Mouse (Mus musculus): Measurements from ENCODE around the gene Thap8. TPM values are rescaled to one million over a fixed set of nuclear protein-coding genes. Genes with fewer than 3 reads are reported as not detected.

Gene Thap8
- polyA plus RNA-seq, 1 experiment from 2014 or later: 0.47 TPM

DNA sequence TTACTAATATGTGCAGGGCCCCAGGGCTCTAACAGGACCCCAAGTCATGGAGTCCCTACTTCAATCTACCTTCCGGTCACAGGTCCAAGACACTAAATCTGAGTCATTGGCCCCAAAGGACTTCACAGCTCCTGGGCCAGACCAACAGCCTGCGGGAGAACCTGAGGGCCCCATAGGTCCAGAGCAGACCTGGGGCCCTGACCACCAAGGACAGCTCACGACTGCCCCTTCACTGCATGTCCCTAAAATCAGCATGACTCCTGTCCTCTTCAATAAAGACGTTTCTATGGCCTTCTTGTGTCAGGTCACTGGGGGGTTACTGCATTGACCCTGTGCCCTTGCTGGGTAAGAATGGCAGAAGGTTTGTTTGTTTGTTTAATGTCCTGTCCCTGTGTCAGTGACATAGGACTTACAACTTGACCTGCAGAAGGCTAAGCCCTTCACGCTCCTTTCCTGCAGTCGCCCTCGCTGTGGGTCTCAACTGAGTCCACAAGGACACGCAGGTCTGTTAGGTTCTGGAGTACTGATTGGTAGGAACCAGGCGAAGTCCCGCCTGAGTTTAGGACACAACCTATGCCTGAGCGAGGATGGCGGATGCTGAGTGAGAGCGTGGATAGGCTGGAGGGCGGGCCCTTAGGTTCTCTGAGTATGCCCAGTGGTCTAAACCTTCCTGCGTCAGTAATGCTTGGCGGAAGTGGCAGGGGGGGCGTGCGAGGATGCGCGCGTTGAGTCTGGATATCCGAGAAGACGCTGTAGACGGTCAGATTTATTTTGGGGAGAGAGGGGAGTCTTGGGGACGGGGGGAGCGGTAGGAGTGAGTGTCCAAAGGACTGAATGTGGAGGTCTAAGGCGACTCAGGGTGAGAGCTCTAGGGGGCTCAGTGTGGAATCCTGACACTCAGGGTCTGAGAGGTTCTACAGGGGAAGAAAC, 28.4 kb downstream of the Thap8 start, which contains the start of gene Alkbh6:
TSS of gene Alkbh6 (plus strand) at position 642 of the 930 bp plus-strand sequence.
- H3K9me3 ChIP-seq: no peaks in the 10 kb centered on the region
- H3K9ac ChIP-seq: peak within 1 kb of the TSS; percentile 81
- peak within 1 kb of the TSS; percentile 84 for H3K27ac ChIP-seq (replicated peaks)
- peak within 1 kb of the TSS; percentile 68 for H3K4me3 ChIP-seq
- peak; percentile 99 for ATAC-seq (ENCODE audit: low read depth)
- WGBS: 3% methylated on average over 27 of the region's 27 CpGs
- H3K4me2 ChIP-seq: peak within 1 kb of the TSS; percentile 91
- H3K36me3 ChIP-seq: peaks cover 63% of the 10 kb centered on the region
- H3K4me1 ChIP-seq (replicated peaks): peaks cover 24% of the 10 kb centered on the region
- H3K27me3 ChIP-seq: no peaks in the 10 kb centered on the region

DNA sequence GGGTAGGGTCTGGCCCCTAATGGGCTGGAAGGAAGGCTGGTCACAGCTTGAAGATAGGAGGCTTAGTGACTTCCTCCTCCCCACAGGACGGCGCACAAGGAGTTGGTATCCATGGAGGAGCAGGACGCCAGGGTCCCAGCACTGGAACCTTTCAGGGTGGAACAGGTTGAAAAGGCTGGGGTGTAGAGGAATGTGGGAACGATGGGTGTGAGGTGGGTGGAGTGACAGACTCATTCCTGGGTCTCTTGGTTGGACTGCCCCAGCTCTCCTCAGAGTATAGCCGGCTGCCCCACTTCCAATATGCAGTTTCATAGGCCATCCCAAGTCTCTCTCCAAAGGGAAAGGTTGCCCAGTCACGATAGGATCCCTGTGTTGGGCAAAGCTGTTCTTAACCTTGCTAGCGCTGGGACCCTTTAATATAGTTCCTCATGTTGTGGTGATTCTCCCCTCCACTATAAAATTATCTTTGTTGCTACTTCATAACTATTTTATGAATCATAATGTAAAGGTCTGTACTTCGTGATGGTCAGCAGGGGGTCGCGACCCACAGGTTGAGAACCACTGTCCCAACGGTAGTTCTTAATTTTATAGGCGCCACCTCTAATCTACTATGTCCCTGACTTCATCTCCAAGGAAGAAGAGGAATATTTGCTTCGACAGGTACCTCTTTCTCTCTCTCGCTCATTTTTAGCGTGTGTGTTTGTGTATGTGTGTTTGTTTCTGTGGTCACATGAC, 29.7 kb downstream of the Thap8 start:
- Histone ChIP-seq H3K4me1 (replicated peaks) (peaks cover 28% of the 10 kb centered on the region), H3K36me3 (peaks cover 60% of the 10 kb centered on the region), H3K4me2 (peak overlapping the region; percentile 91), H3K27me3 (no peaks in the 10 kb centered on the region), H3K4me3 (peak overlapping the region; percentile 68), H3K9me3 (no peaks in the 10 kb centered on the region), H3K27ac (replicated peaks) (no peak overlapping the region), H3K9ac (peak overlapping the region; percentile 81)
- WGBS: 66% methylated on average over 15 of the region's 15 CpGs
- no peak for ATAC-seq (ENCODE audit: low read depth)

DNA sequence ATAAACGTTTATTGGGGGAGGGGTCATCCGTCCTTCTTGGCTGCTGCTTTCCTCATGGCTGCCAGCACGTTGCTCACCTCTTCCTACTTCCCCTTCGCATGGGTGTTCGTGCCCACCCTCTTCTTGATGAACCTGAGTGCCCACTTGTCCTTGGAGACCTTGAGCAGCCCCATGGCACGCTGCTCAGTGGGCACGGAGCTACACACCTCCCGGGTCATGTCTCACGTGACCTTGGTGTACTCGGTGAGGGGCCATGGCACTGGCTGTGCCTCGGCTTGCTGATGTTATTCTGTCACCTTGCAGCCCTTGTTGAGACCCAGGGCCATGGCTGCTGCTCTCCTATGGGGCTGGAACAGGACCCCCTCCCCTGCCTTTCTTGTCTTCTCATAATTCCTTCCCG, 30.2 kb downstream of the Thap8 start:
- ATAC-seq (ENCODE audit: low read depth): no peak
- Histone ChIP-seq H3K4me3 (peak overlapping the region; percentile 68; the same call in 1 of the 2 replicates), H3K36me3 (peaks cover 58% of the 10 kb centered on the region), H3K4me2 (peak overlapping the region; percentile 91), H3K9ac (no peak overlapping the region), H3K27ac (replicated peaks) (no peak overlapping the region), H3K27me3 (no peaks in the 10 kb centered on the region), H3K9me3 (no peaks in the 10 kb centered on the region), H3K4me1 (replicated peaks) (peaks cover 30% of the 10 kb centered on the region)
- WGBS: 90% methylated on average over 12 of the region's 12 CpGs

DNA sequence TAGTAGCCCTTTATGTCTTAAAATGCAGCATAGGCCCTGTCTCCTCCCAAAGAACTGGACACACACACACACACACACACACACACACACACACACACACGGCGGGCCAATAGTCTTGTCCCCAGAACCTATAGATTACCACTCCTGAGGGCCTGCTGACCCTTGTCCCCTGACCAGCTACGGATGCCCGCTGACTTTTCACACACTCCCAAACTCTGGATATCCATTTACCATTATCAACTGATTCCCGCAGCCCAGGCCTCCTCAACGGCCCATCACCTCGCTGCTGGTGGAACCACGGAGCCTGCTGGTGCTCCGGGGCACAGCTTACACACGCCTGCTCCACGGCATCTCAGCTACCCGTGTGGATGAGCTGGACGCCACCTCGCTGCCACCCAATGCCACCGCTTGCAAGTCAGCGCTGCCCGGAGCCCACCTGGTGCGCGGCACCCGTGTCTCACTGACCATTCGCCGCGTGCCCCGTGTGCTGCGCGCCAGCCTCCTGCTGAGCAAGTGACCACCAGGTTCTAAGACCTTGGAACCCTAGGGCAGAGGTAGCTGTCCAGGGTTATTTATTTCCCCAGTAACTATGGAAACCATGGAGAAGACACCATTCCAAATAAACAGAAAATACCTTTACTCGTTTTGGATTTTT, 33.9 kb downstream of the Thap8 start:
- ATAC-seq (ENCODE audit: low read depth): no peak
- H3K4me3 ChIP-seq: no peak overlapping the region
- peaks cover 50% of the 10 kb centered on the region for H3K36me3 ChIP-seq
- WGBS: 50% methylated on average over 27 of the region's 27 CpGs
- no peaks in the 10 kb centered on the region for H3K9me3 ChIP-seq
- no peak overlapping the region for H3K4me2 ChIP-seq
- H3K27ac ChIP-seq (replicated peaks): no peak overlapping the region
- H3K4me1 ChIP-seq (replicated peaks): peaks cover 22% of the 10 kb centered on the region
- no peak overlapping the region for H3K9ac ChIP-seq
- H3K27me3 ChIP-seq: no peaks in the 10 kb centered on the region

DNA sequence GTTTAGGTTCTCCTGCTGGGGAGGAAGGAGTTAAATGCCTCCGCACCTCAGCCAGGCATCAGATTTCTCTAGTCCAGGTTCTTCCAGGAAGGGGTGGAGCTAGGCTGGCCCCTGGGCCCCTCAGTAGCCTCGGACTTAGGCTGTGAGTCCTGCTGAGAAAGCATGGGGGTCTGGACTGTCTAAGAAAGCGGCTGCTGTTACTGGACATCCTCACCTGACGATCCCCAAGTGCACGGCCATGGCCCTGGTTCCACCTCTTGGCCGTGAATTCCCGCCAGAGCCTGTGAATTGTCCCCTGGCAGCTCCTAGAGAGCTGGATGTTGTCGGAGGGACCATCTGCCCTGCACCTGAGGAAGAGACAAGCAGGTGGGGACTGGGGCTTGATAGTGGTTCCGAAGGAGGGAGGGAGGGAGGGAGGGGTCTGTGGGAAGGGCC, 34.8 kb downstream of the Thap8 start, which contains the start of gene Syne4:
TSS of gene Syne4 (plus strand) at position 87 of the 435 bp plus-strand sequence.
- peak within 1 kb of the TSS; percentile 22 for H3K4me2 ChIP-seq

DNA sequence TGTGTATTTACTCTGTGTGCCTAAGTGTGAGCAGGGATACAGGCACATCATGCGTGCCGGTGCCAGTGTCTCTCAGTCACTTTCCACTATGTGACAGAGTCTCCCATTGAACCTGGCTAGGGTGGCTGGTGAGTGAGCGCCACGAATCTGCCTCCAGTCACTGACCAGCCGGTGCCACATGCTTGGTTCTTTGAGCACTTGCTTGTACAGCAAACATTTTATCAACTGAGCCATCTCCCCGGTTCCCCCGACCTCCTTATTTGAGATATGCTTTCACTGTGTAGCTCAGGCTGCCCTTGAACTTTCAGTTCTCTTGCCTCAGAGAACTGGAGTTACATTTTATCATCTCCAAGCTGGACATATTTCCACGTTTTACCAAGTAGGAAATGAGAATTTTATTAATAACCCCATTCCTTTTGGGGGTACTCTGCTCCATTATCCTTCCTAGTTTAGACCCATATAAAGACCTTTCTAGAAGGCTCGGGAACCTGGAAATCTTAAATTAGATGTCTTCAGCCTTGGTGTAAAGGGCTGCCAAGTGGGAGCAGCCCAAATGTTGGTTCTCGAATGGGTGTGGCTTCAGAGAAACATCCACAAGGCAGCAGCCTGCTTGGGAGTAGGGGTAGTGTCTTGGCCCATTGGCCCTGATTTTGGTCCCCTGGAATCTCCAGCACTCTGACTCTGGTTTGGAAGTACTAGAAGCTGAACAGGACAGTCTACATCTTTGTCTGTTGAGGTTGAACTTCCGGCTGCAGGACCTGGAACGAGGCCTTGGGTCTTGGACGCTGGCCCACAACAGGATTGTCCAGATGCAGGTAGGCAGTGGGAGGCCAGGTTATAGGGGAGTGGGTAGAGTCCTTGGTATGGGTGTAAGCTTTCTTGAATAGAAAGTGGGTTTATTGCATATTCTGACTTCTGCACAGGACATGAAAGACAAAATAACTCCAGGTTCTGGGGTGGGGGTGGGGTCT, 36.0 kb downstream of the Thap8 start:
- Histone ChIP-seq H3K9me3 (no peaks in the 10 kb centered on the region), H3K27me3 (no peaks in the 10 kb centered on the region), H3K9ac (no peak overlapping the region), H3K4me2 (no peak overlapping the region), H3K27ac (replicated peaks) (no peak overlapping the region), H3K36me3 (peaks cover 50% of the 10 kb centered on the region), H3K4me3 (no peak overlapping the region), H3K4me1 (replicated peaks) (peaks cover 14% of the 10 kb centered on the region)
- no peak for ATAC-seq (ENCODE audit: low read depth)
- 79% methylated on average over 13 of the region's 13 CpGs for WGBS

More for the DNA sequence above, 34.8 kb downstream of the Thap8 start, which contains the start of gene Syne4:
- no peak for ATAC-seq (ENCODE audit: low read depth)
- Histone ChIP-seq H3K4me3 (peak within 1 kb of the TSS; percentile 23), H3K27ac (replicated peaks) (no peak within 1 kb of the TSS), H3K9ac (peak within 1 kb of the TSS; percentile 34; the same call in 1 of the 2 replicates), H3K27me3 (no peaks in the 10 kb centered on the region), H3K4me1 (replicated peaks) (peaks cover 14% of the 10 kb centered on the region), H3K9me3 (no peaks in the 10 kb centered on the region), H3K36me3 (peaks cover 55% of the 10 kb centered on the region)
- 3% methylated on average over 9 of the region's 9 CpGs for WGBS

DNA sequence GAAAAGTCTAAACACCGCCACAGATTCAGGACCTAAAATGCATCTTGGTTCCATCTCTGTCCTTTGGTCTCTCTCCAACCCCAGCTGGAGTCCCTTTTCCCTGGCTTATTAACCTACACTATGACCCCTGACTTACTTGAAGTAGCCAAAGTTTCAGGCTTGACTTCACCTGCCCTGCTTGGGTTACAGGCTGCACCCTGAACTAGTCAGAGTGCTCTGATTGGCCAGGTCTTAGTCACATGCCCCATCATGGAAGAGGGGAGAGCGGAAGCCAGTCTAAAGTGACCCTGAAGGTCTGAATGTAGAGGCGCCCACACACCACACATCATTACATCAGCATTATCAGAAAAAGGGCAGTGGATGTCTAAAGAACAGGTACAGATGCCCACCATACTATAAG, 38.2 kb downstream of the Thap8 start:
- no peak overlapping the region for H3K27ac ChIP-seq (replicated peaks)
- WGBS: 92% methylated on average over 3 of the region's 3 CpGs
- H3K4me1 ChIP-seq (replicated peaks): peaks cover 29% of the 10 kb centered on the region

DNA sequence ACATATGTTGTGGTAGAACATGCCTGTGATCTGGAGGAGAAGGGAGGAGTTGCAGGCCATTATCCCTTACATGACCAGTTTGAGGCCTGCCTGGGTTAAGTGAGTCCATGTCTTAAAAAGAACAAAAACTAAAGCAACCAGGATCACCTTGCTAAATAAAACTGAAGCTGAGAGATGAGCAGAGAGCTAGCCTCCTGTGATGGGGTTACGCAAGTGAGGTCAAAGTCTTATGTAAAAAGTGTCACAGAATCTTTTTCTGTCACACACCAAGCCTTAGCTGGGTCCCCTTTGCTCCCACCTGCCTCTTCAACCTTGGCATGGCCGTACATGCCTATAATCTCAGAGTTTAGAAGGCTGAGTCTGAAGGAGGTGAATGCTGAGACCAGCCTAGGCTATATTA, 41.1 kb downstream of the Thap8 start:
- peaks cover 5% of the 10 kb centered on the region; the same call in 1 of the 2 replicates for H3K27me3 ChIP-seq
- peaks cover 24% of the 10 kb centered on the region for H3K4me1 ChIP-seq (replicated peaks)
- no peaks in the 10 kb centered on the region for H3K9me3 ChIP-seq
- 0 out of 2 replicates have a peak, but pooled peaks cover 21% of the 10 kb centered on the region for H3K36me3 ChIP-seq
- peak overlapping the region; percentile 92 for H3K9ac ChIP-seq
- peak overlapping the region; percentile 78 for H3K4me2 ChIP-seq
- peak overlapping the region; percentile 89 for H3K4me3 ChIP-seq
- H3K27ac ChIP-seq (replicated peaks): no peak overlapping the region
- no peak for ATAC-seq (ENCODE audit: low read depth)
- WGBS: 82% methylated on average over 2 of the region's 2 CpGs

More for the DNA sequence above, 38.2 kb downstream of the Thap8 start:
- Histone ChIP-seq H3K4me2 (no peak overlapping the region), H3K4me3 (no peak overlapping the region), H3K27me3 (no peaks in the 10 kb centered on the region), H3K36me3 (peaks cover 28% of the 10 kb centered on the region; the same call in 1 of the 2 replicates), H3K9me3 (no peaks in the 10 kb centered on the region), H3K9ac (no peak overlapping the region)
- no peak for ATAC-seq (ENCODE audit: low read depth)

DNA sequence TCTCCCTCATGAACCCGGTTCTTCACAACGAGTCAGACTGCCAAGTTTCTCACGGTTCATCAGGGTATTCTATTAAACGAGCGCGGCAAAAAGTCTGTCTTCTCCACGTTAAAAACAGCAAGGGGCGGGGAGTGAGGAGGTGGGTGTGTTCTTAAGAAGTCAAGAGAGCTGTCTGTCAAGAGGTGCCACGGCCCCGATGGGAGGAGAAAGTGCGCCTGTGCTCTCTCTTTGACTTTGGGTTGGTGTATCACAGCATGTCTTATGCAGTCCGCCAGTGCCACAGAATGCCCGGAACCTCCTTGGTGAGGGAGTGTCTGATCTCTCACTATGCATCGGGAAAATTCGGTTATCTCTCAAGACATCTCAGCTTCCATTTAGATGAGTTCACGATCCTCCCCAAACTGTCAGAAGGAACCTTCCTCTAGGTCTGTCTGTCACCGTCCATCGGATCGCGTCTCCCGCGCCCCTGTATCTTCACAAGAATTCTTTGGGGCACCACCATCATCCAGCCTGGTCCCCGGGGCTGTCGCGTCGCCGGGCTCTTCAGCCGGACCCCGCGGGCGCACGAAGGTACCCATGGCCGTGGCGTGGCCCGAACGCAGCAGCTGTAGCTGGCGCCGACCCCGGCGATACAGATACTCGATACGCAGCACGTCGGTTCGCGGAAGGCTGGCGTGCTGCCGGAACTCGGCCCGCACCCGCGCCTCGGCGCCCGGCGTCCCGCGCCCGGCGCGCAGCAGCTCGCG, 41.8 kb downstream of the Thap8 start, which contains the start of gene E130208F15Rik:
TSS of gene E130208F15Rik (plus strand) at position 202 of the 746 bp plus-strand sequence.
- Histone ChIP-seq H3K9me3 (no peaks in the 10 kb centered on the region), H3K36me3 (0 out of 2 replicates have a peak, but pooled peaks cover 18% of the 10 kb centered on the region), H3K4me3 (peak within 1 kb of the TSS; percentile 89), H3K27ac (replicated peaks) (peak within 1 kb of the TSS; percentile 89), H3K4me2 (peak within 1 kb of the TSS; percentile 78), H3K4me1 (replicated peaks) (peaks cover 24% of the 10 kb centered on the region), H3K27me3 (peaks cover 5% of the 10 kb centered on the region; the same call in 1 of the 2 replicates), H3K9ac (peak within 1 kb of the TSS; percentile 92)
- WGBS: under 1% methylated on average over 57 of the region's 63 CpGs
- ATAC-seq (ENCODE audit: low read depth): peak; percentile 71

DNA sequence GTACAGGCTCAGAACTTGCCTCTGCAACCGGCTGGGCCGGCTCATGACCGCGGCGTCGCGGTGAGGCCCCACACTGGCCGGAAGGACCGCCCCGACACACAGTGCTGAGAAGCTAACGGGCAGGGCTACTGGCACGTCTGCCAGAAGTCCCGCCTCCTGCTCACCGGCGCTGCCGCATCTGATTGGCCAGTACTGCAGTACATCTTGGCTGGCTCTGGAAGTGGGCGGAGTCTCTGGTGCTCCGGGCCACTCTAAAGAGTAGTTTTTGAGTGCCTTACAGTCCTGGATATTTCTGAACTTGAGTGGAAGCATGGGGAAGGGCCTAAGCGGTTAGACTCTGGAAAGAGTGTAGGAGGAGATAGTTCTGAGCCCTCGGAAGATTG, 42.4 kb downstream of the Thap8 start:
- Histone ChIP-seq H3K9me3 (no peaks in the 10 kb centered on the region), H3K9ac (peak overlapping the region; percentile 92), H3K27me3 (peaks cover 8% of the 10 kb centered on the region), H3K4me2 (peak overlapping the region; percentile 78), H3K4me1 (replicated peaks) (peaks cover 27% of the 10 kb centered on the region), H3K36me3 (0 out of 2 replicates have a peak, but pooled peaks cover 16% of the 10 kb centered on the region), H3K27ac (replicated peaks) (peak overlapping the region; percentile 89), H3K4me3 (peak overlapping the region; percentile 89)
- peak; percentile 99 for ATAC-seq (ENCODE audit: low read depth)
- under 1% methylated on average over 20 of the region's 20 CpGs for WGBS

Data from neural tube, embryonic 13.5 days (tissue).